Mouse (Mus musculus) spleen, adult 2 months (tissue): ENCODE data around the gene Rangrf. TPM values are rescaled to one million over a fixed set of nuclear protein-coding genes. Genes with fewer than 3 reads are reported as not detected.

Experiments used
- DNase-seq, 2 experiments: peaks; one replicate each; pipeline versions ENCODE4 v3.0.0 to v3.0.0-alpha.2; 2012 to 2021; ENCODE audit warnings: low spot score in 2 of 2, low read depth in 1 of 2
- H3K27ac ChIP-seq: fragments of 200-500 bp; 2 replicates; pipeline ENCODE4 v1.5.1; 2012; ENCODE audit warnings: low read length, inconsistent platforms; ENCODE audit not compliant: insufficient read depth
- H3K27me3 ChIP-seq: fragments of 200-500 bp; 2 replicates; pipeline ENCODE4 v1.6.1; 2012; ENCODE audit warnings: mild to moderate bottlenecking, moderate library complexity, low read length, inconsistent platforms; ENCODE audit not compliant: control insufficient read depth, insufficient read depth
- H3K36me3 ChIP-seq: fragments of 200-500 bp; 2 replicates; pipeline ENCODE4 v1.6.1; 2012; ENCODE audit warnings: mild to moderate bottlenecking, low read length, inconsistent platforms; ENCODE audit not compliant: control insufficient read depth, insufficient read depth
- H3K4me1 ChIP-seq: fragments of 200-500 bp; 2 replicates; pipeline ENCODE4 v1.6.1; 2011; ENCODE audit warnings: inconsistent platforms; ENCODE audit not compliant: control insufficient read depth, insufficient read depth, insufficient read length
- H3K4me3 ChIP-seq: fragments of 200-500 bp; 2 replicates; pipeline ENCODE4 v1.5.1; 2011; ENCODE audit warnings: mild to moderate bottlenecking, inconsistent platforms; ENCODE audit not compliant: insufficient read depth, insufficient read length; ENCODE audit errors: extremely low read depth
- CTCF ChIP-seq: fragments of 200-500 bp; IDR thresholded peaks from 2 replicates; pipeline ENCODE4 v1.5.1; 2011; ENCODE audit warnings: mild to moderate bottlenecking, inconsistent platforms; ENCODE audit not compliant: insufficient read depth, insufficient read length, insufficient replicate concordance; ENCODE audit errors: extremely low read depth
- POLR2A ChIP-seq: fragments of 200-500 bp; IDR thresholded peaks from 2 replicates; pipeline ENCODE4 v1.6.1; 2011; ENCODE audit warnings: low read depth, low read length, inconsistent platforms
- WGBS: fragments of 180-500 bp; shearing (Covaris S2); methylation state at CpG from one replicate; pipeline ENCODE4 v1.1.7; 2018; 5-methylcytosine and 5-hydroxymethylcytosine counted together
- polyA plus RNA-seq: library from polyadenylated mRNA; depleted of rRNA; stranded (reverse); fragments of >200 nt; gene quantifications from 2 replicates; pipeline ENCODE4 v1.2.3, GENCODE M21; 2012

Rangrf gene
- polyA plus RNA-seq, 1 experiment, result 10.1 TPM

GRCm38 (mm10) chr11:68997080-68997479 lies 22.1 kb upstream of the Rangrf start:
- Histone ChIP-seq H3K27ac (no peak overlapping the region), H3K36me3 (peaks cover 31% of the 10 kb centered on the region), H3K4me1 (no peaks in the 10 kb centered on the region), H3K4me3 (no peak overlapping the region), H3K27me3 (no peaks in the 10 kb centered on the region)
- 88% methylated on average over 4 of the region's 4 CpGs for WGBS
- DNase-seq, result no peak
- no peak for TF ChIP-seq POLR2A
- no peak for TF ChIP-seq CTCF

- Histone ChIP-seq H3K4me1 (no peaks in the 10 kb centered on the region), H3K4me3 (no peak overlapping the region), H3K27ac (no peak overlapping the region), H3K36me3 (peaks cover 18% of the 10 kb centered on the region), H3K27me3 (no peaks in the 10 kb centered on the region)
- no peak for DNase-seq
- 96% methylated on average over 3 of the region's 3 CpGs for WGBS
- TF ChIP-seq CTCF (no peak), POLR2A (no peak)
Observed at GRCm38 (mm10) chr11:68994377-68994776, 19.4 kb upstream of the Rangrf start.

DNA sequence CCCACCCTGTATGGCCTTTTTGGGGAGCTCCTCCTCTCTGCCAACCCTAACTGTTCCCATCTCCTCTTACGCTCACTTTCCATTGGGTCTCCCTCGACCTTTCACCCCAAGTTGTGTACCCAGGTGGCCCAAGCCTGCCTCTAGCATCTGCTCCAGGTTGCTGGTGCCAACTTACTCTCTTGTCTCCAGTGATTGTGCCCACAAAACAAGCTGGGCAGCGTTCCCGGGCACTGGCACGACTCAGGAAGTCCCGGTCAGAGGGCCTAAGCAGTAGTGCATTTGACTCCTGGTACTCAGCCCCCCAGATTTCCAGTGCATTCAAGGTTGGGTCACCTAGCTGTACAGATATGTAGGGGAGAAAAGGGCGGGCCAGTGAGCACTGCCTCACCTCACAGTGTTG lies 18.1 kb upstream of the Rangrf start:
- no peak for TF ChIP-seq POLR2A
- no peak for TF ChIP-seq CTCF
- H3K4me3 ChIP-seq, result no peak overlapping the region
- H3K27me3 ChIP-seq, result no peaks in the 10 kb centered on the region
- peaks cover 20% of the 10 kb centered on the region for H3K36me3 ChIP-seq
- no peak for DNase-seq
- H3K27ac ChIP-seq, result no peak overlapping the region
- WGBS, result 92% methylated on average over 7 of the region's 7 CpGs
- H3K4me1 ChIP-seq, result no peaks in the 10 kb centered on the region

- Histone ChIP-seq H3K36me3 (peaks cover 18% of the 10 kb centered on the region), H3K27ac (no peak overlapping the region), H3K4me1 (no peaks in the 10 kb centered on the region), H3K4me3 (no peak overlapping the region), H3K27me3 (no peaks in the 10 kb centered on the region)
- DNase-seq, result no peak
- WGBS, result 96% methylated on average over 17 of the region's 17 CpGs
- TF ChIP-seq POLR2A (no peak), CTCF (no peak)
Observed at GRCm38 (mm10) chr11:68988341-68988740, 13.4 kb upstream of the Rangrf start.

DNA sequence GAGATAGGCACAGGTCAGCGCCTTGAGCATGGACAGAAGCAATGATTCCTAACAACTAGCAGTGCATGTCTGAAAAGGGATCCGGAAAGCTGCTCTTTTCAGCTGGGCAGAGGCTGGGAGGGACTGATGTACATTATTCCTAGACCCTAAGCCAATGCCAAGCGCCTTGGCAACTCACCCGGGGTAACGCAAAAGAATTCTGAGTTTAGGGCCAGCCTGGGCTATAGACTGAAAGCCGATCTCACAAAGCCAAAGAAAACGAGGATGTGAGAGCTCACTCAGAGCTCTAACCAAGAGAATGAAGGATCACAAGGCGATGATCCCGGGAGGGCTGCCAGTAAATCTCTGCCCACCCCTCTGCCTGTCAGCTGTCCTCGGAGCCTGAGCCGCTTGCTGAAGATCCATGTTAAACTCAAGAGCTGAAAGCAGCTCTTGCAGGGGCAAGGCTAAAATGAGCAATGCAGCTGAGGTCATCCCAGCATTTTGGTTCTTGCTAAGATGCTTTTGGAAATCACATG lies 12.4 kb upstream of the Rangrf start:
- no peaks in the 10 kb centered on the region for H3K27me3 ChIP-seq
- no peak overlapping the region for H3K27ac ChIP-seq
- DNase-seq, result no peak
- no peaks in the 10 kb centered on the region for H3K4me1 ChIP-seq
- H3K4me3 ChIP-seq, result no peak overlapping the region
- H3K36me3 ChIP-seq, result peaks cover 17% of the 10 kb centered on the region
- TF ChIP-seq CTCF (no peak), POLR2A (no peak)
- 94% methylated on average over 11 of the region's 11 CpGs for WGBS

- TF ChIP-seq CTCF (peak; percentile 71; the same call in 1 of the 2 replicates), POLR2A (no peak)
Observed at GRCm38 (mm10) chr11:68982639-68983369, 7.8 kb upstream of the Rangrf start.

DNA sequence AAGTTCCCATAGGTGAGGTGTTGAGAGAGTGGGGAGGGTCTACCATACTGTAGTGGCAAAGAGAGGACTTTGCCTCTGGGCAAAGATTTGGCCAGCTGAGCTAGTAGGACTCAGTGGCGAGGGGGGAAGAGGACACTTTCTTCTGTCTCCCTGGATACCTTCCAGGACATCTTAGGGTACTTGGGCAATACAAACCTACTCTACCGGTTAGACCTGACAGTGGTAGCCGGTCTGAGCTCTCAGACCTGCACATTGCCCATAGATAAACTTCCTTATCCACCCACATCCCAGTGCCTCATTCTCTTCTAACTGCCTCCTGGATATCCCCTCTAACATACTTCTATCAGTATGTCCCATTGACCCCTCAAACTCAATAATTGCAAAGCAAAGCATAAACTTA lies 5.9 kb upstream of the Rangrf start:
- DNase-seq, result no peak
- WGBS, result 87% methylated on average over 3 of the region's 3 CpGs
- TF ChIP-seq CTCF (no peak), POLR2A (no peak)
- Histone ChIP-seq H3K36me3 (no peaks in the 10 kb centered on the region), H3K4me3 (no peak overlapping the region), H3K27ac (no peak overlapping the region), H3K4me1 (no peaks in the 10 kb centered on the region), H3K27me3 (no peaks in the 10 kb centered on the region)

More at GRCm38 (mm10) chr11:68982639-68983369, 7.8 kb upstream of the Rangrf start:
- Histone ChIP-seq H3K4me3 (no peak overlapping the region), H3K27ac (no peak overlapping the region), H3K4me1 (no peaks in the 10 kb centered on the region), H3K27me3 (no peaks in the 10 kb centered on the region), H3K36me3 (peaks cover 3% of the 10 kb centered on the region)
- peak; percentile 30 to 69 for DNase-seq
- 28% methylated on average over 4 of the region's 4 CpGs for WGBS
